Mouse (Mus musculus): ENCODE data around the gene Endod1. TPM values are rescaled to one million over a fixed set of nuclear protein-coding genes. Genes with fewer than 3 reads are reported as not detected.

The Endod1 gene
- polyA plus RNA-seq, 1 experiment = 13.0 TPM

GRCm38 (mm10) chr9:14396096-14396495, 14.8 kb upstream of the Endod1 start:
- TF ChIP-seq CTCF (IDR thresholded peaks at IDR 0.05; ENCODE audit: borderline replicate concordance, insufficient read depth, low read length) (no peak), POLR2A (IDR thresholded peaks at IDR 0.05; ENCODE audit: low read depth, low read length) (no peak)
- Histone ChIP-seq H3K27ac (ENCODE audit: insufficient read depth, low read length) (no peak overlapping the region), H3K4me3 (ENCODE audit: insufficient read depth, low read length) (no peak overlapping the region), H3K4me1 (ENCODE audit: control insufficient read depth, insufficient read depth, low read length) (0 out of 2 replicates have a peak, but pooled peaks cover 3% of the 10 kb centered on the region)

- H3K4me3 ChIP-seq (ENCODE audit: insufficient read depth, low read length) = no peak overlapping the region
- TF ChIP-seq CTCF (IDR thresholded peaks at IDR 0.05; ENCODE audit: borderline replicate concordance, insufficient read depth, low read length) = no peak
- H3K27ac ChIP-seq (ENCODE audit: insufficient read depth, low read length) = no peak overlapping the region
- H3K4me1 ChIP-seq (ENCODE audit: control insufficient read depth, insufficient read depth, low read length) = 0 out of 2 replicates have a peak, but pooled peaks cover 3% of the 10 kb centered on the region
Observed at GRCm38 (mm10) chr9:14394956-14395561, 13.8 kb upstream of the Endod1 start.

- H3K4me3 ChIP-seq (ENCODE audit: insufficient read depth, low read length) = no peak overlapping the region
- no peak overlapping the region for H3K27ac ChIP-seq (ENCODE audit: insufficient read depth, low read length)
- H3K4me1 ChIP-seq (ENCODE audit: control insufficient read depth, insufficient read depth, low read length) = 0 out of 2 replicates have a peak, but pooled peaks cover 3% of the 10 kb centered on the region
- no peak for TF ChIP-seq POLR2A (IDR thresholded peaks at IDR 0.05; ENCODE audit: low read depth, low read length)
- no peak for TF ChIP-seq CTCF (IDR thresholded peaks at IDR 0.05; ENCODE audit: borderline replicate concordance, insufficient read depth, low read length)
Observed at GRCm38 (mm10) chr9:14391841-14392318, 10.6 kb upstream of the Endod1 start.

GRCm38 (mm10) chr9:14391286-14391685, 10.0 kb upstream of the Endod1 start:
- no peak for TF ChIP-seq POLR2A (IDR thresholded peaks at IDR 0.05; ENCODE audit: low read depth, low read length)
- TF ChIP-seq CTCF (IDR thresholded peaks at IDR 0.05; ENCODE audit: borderline replicate concordance, insufficient read depth, low read length) = no peak
- Histone ChIP-seq H3K4me1 (ENCODE audit: control insufficient read depth, insufficient read depth, low read length) (0 out of 2 replicates have a peak, but pooled peaks cover 3% of the 10 kb centered on the region), H3K4me3 (ENCODE audit: insufficient read depth, low read length) (no peak overlapping the region), H3K27ac (ENCODE audit: insufficient read depth, low read length) (no peak overlapping the region)

GRCm38 (mm10) chr9:14390278-14390677, 9.0 kb upstream of the Endod1 start:
- Histone ChIP-seq H3K4me3 (ENCODE audit: insufficient read depth, low read length) (no peak overlapping the region), H3K27ac (ENCODE audit: insufficient read depth, low read length) (no peak overlapping the region), H3K4me1 (ENCODE audit: control insufficient read depth, insufficient read depth, low read length) (no peaks in the 10 kb centered on the region)
- TF ChIP-seq POLR2A (IDR thresholded peaks at IDR 0.05; ENCODE audit: low read depth, low read length) (no peak), CTCF (IDR thresholded peaks at IDR 0.05; ENCODE audit: borderline replicate concordance, insufficient read depth, low read length) (no peak)

GRCm38 (mm10) chr9:14389050-14389621, 7.8 kb upstream of the Endod1 start:
- Histone ChIP-seq H3K27ac (ENCODE audit: insufficient read depth, low read length) (no peak overlapping the region), H3K4me3 (ENCODE audit: insufficient read depth, low read length) (no peak overlapping the region), H3K4me1 (ENCODE audit: control insufficient read depth, insufficient read depth, low read length) (no peaks in the 10 kb centered on the region)
- TF ChIP-seq POLR2A (IDR thresholded peaks at IDR 0.05; ENCODE audit: low read depth, low read length) (no peak), CTCF (IDR thresholded peaks at IDR 0.05; ENCODE audit: borderline replicate concordance, insufficient read depth, low read length) (no peak)

- TF ChIP-seq POLR2A (IDR thresholded peaks at IDR 0.05; ENCODE audit: low read depth, low read length) (no peak), CTCF (IDR thresholded peaks at IDR 0.05; ENCODE audit: borderline replicate concordance, insufficient read depth, low read length) (no peak)
- no peaks in the 10 kb centered on the region for H3K4me1 ChIP-seq (ENCODE audit: control insufficient read depth, insufficient read depth, low read length)
- H3K4me3 ChIP-seq (ENCODE audit: insufficient read depth, low read length) = no peak overlapping the region
- no peak overlapping the region for H3K27ac ChIP-seq (ENCODE audit: insufficient read depth, low read length)
Observed at GRCm38 (mm10) chr9:14388001-14388400, 6.7 kb upstream of the Endod1 start.

- TF ChIP-seq POLR2A (IDR thresholded peaks at IDR 0.05; ENCODE audit: low read depth, low read length) (no peak), CTCF (IDR thresholded peaks at IDR 0.05; ENCODE audit: borderline replicate concordance, insufficient read depth, low read length) (no peak)
- H3K4me3 ChIP-seq (ENCODE audit: insufficient read depth, low read length) = no peak overlapping the region
- H3K4me1 ChIP-seq (ENCODE audit: control insufficient read depth, insufficient read depth, low read length) = no peaks in the 10 kb centered on the region
- H3K27ac ChIP-seq (ENCODE audit: insufficient read depth, low read length) = no peak overlapping the region
Observed at GRCm38 (mm10) chr9:14386831-14387230, 5.5 kb upstream of the Endod1 start.

- H3K4me3 ChIP-seq (ENCODE audit: insufficient read depth, low read length) = no peak overlapping the region
- H3K27ac ChIP-seq (ENCODE audit: insufficient read depth, low read length) = no peak overlapping the region
- H3K4me1 ChIP-seq (ENCODE audit: control insufficient read depth, insufficient read depth, low read length) = no peaks in the 10 kb centered on the region
- TF ChIP-seq POLR2A (IDR thresholded peaks at IDR 0.05; ENCODE audit: low read depth, low read length) (no peak), CTCF (IDR thresholded peaks at IDR 0.05; ENCODE audit: borderline replicate concordance, insufficient read depth, low read length) (no peak)
Observed at GRCm38 (mm10) chr9:14385665-14386064, 4.4 kb upstream of the Endod1 start.

GRCm38 (mm10) chr9:14383186-14383920, 2.0 kb upstream of the Endod1 start:
- Histone ChIP-seq H3K4me1 (ENCODE audit: control insufficient read depth, insufficient read depth, low read length) (no peaks in the 10 kb centered on the region), H3K4me3 (ENCODE audit: insufficient read depth, low read length) (no peak overlapping the region), H3K27ac (ENCODE audit: insufficient read depth, low read length) (no peak overlapping the region)
- TF ChIP-seq POLR2A (IDR thresholded peaks at IDR 0.05; ENCODE audit: low read depth, low read length) = no peak
- no peak for TF ChIP-seq CTCF (IDR thresholded peaks at IDR 0.05; ENCODE audit: borderline replicate concordance, insufficient read depth, low read length)
